Mouse (Mus musculus) small intestine, adult 2 months (tissue): ENCODE data around the gene Gm17334.

Experiments
- CTCF ChIP-seq: fragments of 200-500 bp; IDR thresholded peaks from 2 replicates; pipeline ENCODE4 v1.5.1; 2012; ENCODE audit warnings: low read depth, mild to moderate bottlenecking, control low read depth, inconsistent platforms, low read length, moderate library complexity, mixed read lengths; ENCODE audit not compliant: insufficient replicate concordance, insufficient read length; ENCODE audit errors: extremely low read depth
- POLR2A ChIP-seq: fragments of 200-500 bp; IDR thresholded peaks from 2 replicates; pipeline ENCODE4 v1.6.1; 2012; ENCODE audit warnings: low read depth, mild to moderate bottlenecking, control low read depth, inconsistent platforms, low read length, moderate library complexity

- TF ChIP-seq CTCF = no peak
- no peak for TF ChIP-seq POLR2A
These were observed 27.0 kb upstream of the Gm17334 start for GRCm38 (mm10) chr11:53800036-53800435.
